Mouse (Mus musculus): ENCODE measurements around the gene Dusp1. TPM values are rescaled to one million over a fixed set of nuclear protein-coding genes. Genes with fewer than 3 reads are reported as not detected.

The Dusp1 gene
- polyA plus RNA-seq, 1 experiment from 2014 or later = 31.5 TPM

GRCm38 (mm10) chr17:26562292-26562691 lies 364 bp upstream of the Dusp1 start:
- Histone ChIP-seq H3K4me1 (replicated peaks; ENCODE audit: insufficient read depth, low read length) (peaks cover 28% of the 10 kb centered on the region), H3K27ac (0 out of 2 replicates have a peak overlapping the region, but pooled peaks have one; percentile 61), H3K9me3 (replicated peaks; ENCODE audit: low read length) (no peaks in the 10 kb centered on the region), H3K36me3 (ENCODE audit: insufficient read depth, low read length) (0 out of 2 replicates have a peak, but pooled peaks cover 3% of the 10 kb centered on the region), H3K4me3 (replicated peaks; ENCODE audit: low read depth, low read length) (peak overlapping the region; percentile 63), H3K9ac (ENCODE audit: low read depth, low read length) (peak overlapping the region; percentile 83; the same call in 1 of the 2 replicates), H3K27me3 (ENCODE audit: insufficient read depth, low read length) (no peaks in the 10 kb centered on the region), H3K4me2 (ENCODE audit: low read length) (peak overlapping the region; percentile 67)
- ATAC-seq (replicated peaks; ENCODE audit: low FRiP score, low read depth) (no peak), DNase-seq (ENCODE audit: low spot score) (no peak)
- no peak for TF ChIP-seq CTCF (IDR thresholded peaks at IDR 0.05; ENCODE audit: low read depth)
- WGBS = 70% methylated on average over 4 of the region's 4 CpGs

DNA sequence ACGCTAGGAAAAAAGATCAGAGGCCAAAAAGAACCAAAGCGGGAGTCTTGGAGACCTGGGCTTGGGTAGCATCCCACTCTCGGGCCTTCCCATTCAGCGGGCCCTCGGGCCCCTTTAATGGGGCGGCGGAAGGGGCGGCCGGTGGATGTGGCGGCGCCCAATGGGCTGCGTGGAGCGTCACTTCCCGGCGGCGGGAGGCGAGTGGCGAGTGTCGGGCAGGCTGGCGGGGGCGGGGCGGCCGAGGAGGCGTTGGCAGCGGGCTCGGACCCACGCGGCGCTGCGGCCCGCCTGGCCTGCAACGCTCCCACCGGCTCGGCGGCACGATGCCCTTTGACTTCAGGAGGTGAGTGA lies 663 bp downstream of the Dusp1 start, which contains the start of gene Ergic1:
Gene Ergic1 (plus strand): TSS at position 200 of the 351 bp plus-strand sequence.
- no peak for TF ChIP-seq CTCF (IDR thresholded peaks at IDR 0.05; ENCODE audit: low read depth)
- no peaks in the 10 kb centered on the region for H3K27me3 ChIP-seq (ENCODE audit: insufficient read depth, low read length)
- no peaks in the 10 kb centered on the region for H3K9me3 ChIP-seq (replicated peaks; ENCODE audit: low read length)
- ATAC-seq (replicated peaks; ENCODE audit: low FRiP score, low read depth) (peak; percentile 89), DNase-seq (ENCODE audit: low spot score) (peak; percentile 90)
- peaks cover 28% of the 10 kb centered on the region for H3K4me1 ChIP-seq (replicated peaks; ENCODE audit: insufficient read depth, low read length)
- peak within 1 kb of the TSS; percentile 63 for H3K27ac ChIP-seq
- peak within 1 kb of the TSS; percentile 63 for H3K4me3 ChIP-seq (replicated peaks; ENCODE audit: low read depth, low read length)
- H3K9ac ChIP-seq (ENCODE audit: low read depth, low read length) = peak within 1 kb of the TSS; percentile 83
- under 1% methylated on average over 30 of the region's 36 CpGs for WGBS
- peak within 1 kb of the TSS; percentile 67 for H3K4me2 ChIP-seq (ENCODE audit: low read length)
- 0 out of 2 replicates have a peak, but pooled peaks cover 3% of the 10 kb centered on the region for H3K36me3 ChIP-seq (ENCODE audit: insufficient read depth, low read length)

- peak overlapping the region; percentile 63 for H3K4me3 ChIP-seq (replicated peaks; ENCODE audit: low read depth, low read length)
- 32% methylated on average over 9 of the region's 9 CpGs for WGBS
- TF ChIP-seq CTCF (IDR thresholded peaks at IDR 0.05; ENCODE audit: low read depth) = no peak
- H3K27ac ChIP-seq = peak overlapping the region; percentile 63
- ATAC-seq (replicated peaks; ENCODE audit: low FRiP score, low read depth) (no peak; the same call in 1 of the 2 replicates), DNase-seq (ENCODE audit: low spot score) (peak; percentile 44)
- H3K4me2 ChIP-seq (ENCODE audit: low read length) = peak overlapping the region; percentile 67
- no peaks in the 10 kb centered on the region for H3K9me3 ChIP-seq (replicated peaks; ENCODE audit: low read length)
- no peaks in the 10 kb centered on the region for H3K36me3 ChIP-seq (ENCODE audit: insufficient read depth, low read length)
- peak overlapping the region; percentile 83 for H3K9ac ChIP-seq (ENCODE audit: low read depth, low read length)
- H3K4me1 ChIP-seq (replicated peaks; ENCODE audit: insufficient read depth, low read length) = peaks cover 28% of the 10 kb centered on the region
- no peaks in the 10 kb centered on the region for H3K27me3 ChIP-seq (ENCODE audit: insufficient read depth, low read length)
These were observed 1.2 kb downstream of the Dusp1 start for GRCm38 (mm10) chr17:26560526-26561289.

GRCm38 (mm10) chr17:26553033-26553432 lies 8.9 kb downstream of the Dusp1 start:
- no peak for TF ChIP-seq CTCF (IDR thresholded peaks at IDR 0.05; ENCODE audit: low read depth)
- no peak overlapping the region for H3K4me2 ChIP-seq (ENCODE audit: low read length)

DNA sequence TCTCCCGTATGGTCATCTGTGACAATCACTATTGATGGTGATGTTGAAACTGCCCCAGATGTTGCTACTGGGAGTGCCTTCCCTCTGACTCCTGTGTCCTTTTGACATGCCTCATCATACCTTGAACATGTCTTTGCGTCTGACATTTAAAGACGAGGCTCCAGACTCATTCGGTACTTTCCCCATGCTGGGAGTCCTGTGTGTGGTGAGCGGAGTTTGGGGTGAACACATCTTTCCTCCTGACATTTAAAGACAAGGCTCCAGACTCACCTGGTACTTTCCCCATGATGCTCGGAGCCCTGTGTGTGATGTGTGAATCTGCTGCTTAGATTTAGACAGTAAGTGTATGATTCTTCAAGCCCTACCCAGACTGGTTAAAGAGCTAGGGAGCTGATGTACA lies 10.8 kb downstream of the Dusp1 start:
- Histone ChIP-seq H3K27ac (no peak overlapping the region), H3K4me3 (replicated peaks; ENCODE audit: low read depth, low read length) (no peak overlapping the region), H3K27me3 (ENCODE audit: insufficient read depth, low read length) (no peaks in the 10 kb centered on the region), H3K4me1 (replicated peaks; ENCODE audit: insufficient read depth, low read length) (0 out of 2 replicates have a peak, but pooled peaks cover 7% of the 10 kb centered on the region), H3K4me2 (ENCODE audit: low read length) (no peak overlapping the region), H3K9me3 (replicated peaks; ENCODE audit: low read length) (no peaks in the 10 kb centered on the region), H3K9ac (ENCODE audit: low read depth, low read length) (no peak overlapping the region), H3K36me3 (ENCODE audit: insufficient read depth, low read length) (no peaks in the 10 kb centered on the region)
- 94% methylated on average over 6 of the region's 6 CpGs for WGBS
- ATAC-seq (replicated peaks; ENCODE audit: low FRiP score, low read depth) = no peak
- no peak for TF ChIP-seq CTCF (IDR thresholded peaks at IDR 0.05; ENCODE audit: low read depth)
- no peak for DNase-seq (ENCODE audit: low spot score)

More at GRCm38 (mm10) chr17:26553033-26553432, 8.9 kb downstream of the Dusp1 start:
- Histone ChIP-seq H3K27me3 (ENCODE audit: insufficient read depth, low read length) (no peaks in the 10 kb centered on the region), H3K4me3 (replicated peaks; ENCODE audit: low read depth, low read length) (no peak overlapping the region), H3K36me3 (ENCODE audit: insufficient read depth, low read length) (no peaks in the 10 kb centered on the region), H3K9me3 (replicated peaks; ENCODE audit: low read length) (no peaks in the 10 kb centered on the region), H3K27ac (no peak overlapping the region), H3K9ac (ENCODE audit: low read depth, low read length) (no peak overlapping the region), H3K4me1 (replicated peaks; ENCODE audit: insufficient read depth, low read length) (0 out of 2 replicates have a peak, but pooled peaks cover 7% of the 10 kb centered on the region)
- DNase-seq (ENCODE audit: low spot score) (no peak), ATAC-seq (replicated peaks; ENCODE audit: low FRiP score, low read depth) (no peak)
- 62% methylated on average over 3 of the region's 3 CpGs for WGBS

DNA sequence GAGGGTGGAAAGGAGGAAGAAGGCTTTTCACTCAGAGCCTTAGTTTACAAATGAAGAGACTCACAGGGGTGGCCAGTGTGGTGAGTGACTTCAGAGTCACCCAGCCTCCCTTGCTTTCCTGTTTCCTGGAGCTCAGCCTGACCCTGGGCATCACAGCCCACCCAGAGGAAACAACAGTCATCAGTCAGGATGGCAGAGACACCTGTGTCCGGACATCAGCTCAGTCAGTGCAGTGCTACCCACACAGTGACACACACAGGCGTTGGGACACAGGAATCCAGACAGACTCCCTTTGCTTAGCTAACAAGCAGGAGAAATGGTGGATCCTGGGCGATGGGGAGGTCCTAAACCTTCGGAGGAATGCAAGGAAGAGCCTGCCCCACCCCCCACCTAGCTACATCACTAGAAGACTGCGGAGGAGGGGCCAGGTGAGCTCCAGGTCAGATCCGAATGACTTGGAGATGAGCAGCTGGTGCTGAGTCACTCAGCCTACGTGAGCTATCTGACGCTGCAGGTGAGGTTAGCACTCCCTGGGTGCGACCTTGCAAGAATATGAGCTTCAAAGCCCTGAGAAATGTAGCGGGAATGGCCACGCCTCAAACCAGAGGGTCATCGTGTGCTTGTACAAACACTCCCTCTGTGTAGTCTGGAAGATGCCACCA lies 12.6 kb downstream of the Dusp1 start:
- WGBS = 15% methylated on average over 12 of the region's 12 CpGs
- Histone ChIP-seq H3K36me3 (ENCODE audit: insufficient read depth, low read length) (no peaks in the 10 kb centered on the region), H3K4me2 (ENCODE audit: low read length) (no peak overlapping the region), H3K9ac (ENCODE audit: low read depth, low read length) (no peak overlapping the region), H3K4me3 (replicated peaks; ENCODE audit: low read depth, low read length) (no peak overlapping the region), H3K27ac (peak overlapping the region; percentile 36), H3K27me3 (ENCODE audit: insufficient read depth, low read length) (no peaks in the 10 kb centered on the region), H3K9me3 (replicated peaks; ENCODE audit: low read length) (no peaks in the 10 kb centered on the region), H3K4me1 (replicated peaks; ENCODE audit: insufficient read depth, low read length) (0 out of 2 replicates have a peak, but pooled peaks cover 7% of the 10 kb centered on the region)
- ATAC-seq (replicated peaks; ENCODE audit: low FRiP score, low read depth) (peak; percentile 39; the same call in 1 of the 2 replicates), DNase-seq (ENCODE audit: low spot score) (peak; percentile 32)
- no peak for TF ChIP-seq CTCF (IDR thresholded peaks at IDR 0.05; ENCODE audit: low read depth)

All from kidney, postnatal 0 days (tissue).